Mouse (Mus musculus) ES-Bruce4 (cell line): ENCODE data around the gene Tmem132d.

ENCODE experiments used
- CTCF ChIP-seq: IDR thresholded peaks from one replicate; pipeline ENCODE4 v1.8.1; 2011; ENCODE audit warnings: low read depth, low read length
- POLR2A ChIP-seq: IDR thresholded peaks from one replicate; pipeline ENCODE4 v1.8.1; 2011; ENCODE audit warnings: low read length; ENCODE audit not compliant: insufficient read depth

DNA sequence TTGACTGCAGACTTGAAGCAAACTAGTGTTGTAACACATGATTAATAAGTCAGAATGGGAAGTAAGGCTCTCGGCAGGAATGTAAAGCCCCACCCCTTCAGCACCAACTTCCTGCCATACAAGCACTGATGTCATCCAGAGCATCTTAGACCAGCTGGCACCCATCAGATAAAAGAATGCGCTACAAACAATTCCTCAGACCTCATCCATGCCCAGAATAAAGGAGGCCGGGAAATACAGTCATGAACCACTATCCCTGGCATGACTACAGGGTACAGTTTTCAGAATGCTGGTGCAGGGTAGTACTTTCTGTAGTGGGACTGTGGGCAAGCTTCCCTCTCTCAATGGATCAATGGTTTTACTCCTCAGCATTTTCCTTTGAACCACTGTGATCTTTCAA is 310.2 kb downstream of the Tmem132d start:
- TF ChIP-seq POLR2A (no peak), CTCF (no peak)
